Mouse (Mus musculus) spleen, postnatal 36 days (tissue): Measurements from ENCODE around the gene Cpsf3.

Source experiments
- DNase-seq, 2 experiments: peaks; one replicate each; pipeline ENCODE4 v3.0.0; 2022; ENCODE audit warnings: low spot score in 2 of 2, mixed read lengths in 1 of 2

The Cpsf3 gene

DNA sequence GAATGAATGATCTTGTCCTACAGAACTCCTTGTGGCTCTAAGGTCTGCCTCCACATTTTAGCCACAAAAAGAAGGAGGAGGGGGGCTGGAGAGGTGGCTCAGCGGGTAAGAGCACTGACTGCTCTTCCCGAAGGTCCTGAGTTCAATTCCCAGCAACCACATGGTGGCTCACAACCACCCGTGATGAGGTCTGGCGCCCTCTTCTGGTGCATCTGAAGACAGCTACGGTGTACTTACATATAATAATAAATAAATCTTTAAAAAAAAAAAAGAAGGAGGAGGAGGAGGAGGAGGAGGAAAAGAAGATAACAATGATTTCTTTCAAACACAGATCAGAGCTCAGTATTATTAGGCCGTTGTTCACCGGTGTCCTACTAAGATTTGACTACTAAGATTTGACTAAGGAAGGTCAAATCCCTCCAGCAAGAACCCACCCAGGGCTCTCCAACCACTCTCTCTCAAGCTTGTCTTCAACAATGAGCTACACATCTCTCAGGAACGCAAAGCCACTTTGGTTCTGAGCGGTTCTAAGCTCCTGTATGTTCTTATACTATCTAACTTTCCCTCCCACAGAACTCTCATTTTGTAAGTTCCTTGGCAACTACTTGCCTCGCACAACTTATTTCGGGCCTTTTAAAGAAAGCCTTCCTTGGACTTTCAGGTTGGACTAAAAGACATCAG, at the start of gene Cpsf3:
Cpsf3 (plus strand) TSS at position 631 of the 681 bp plus-strand sequence.
- no peak for DNase-seq

GRCm38 (mm10) chr12:21241965-21242364, 43.2 kb upstream of the Cpsf3 start:
- no peak for DNase-seq

GRCm38 (mm10) chr12:21244375-21244960, 40.7 kb upstream of the Cpsf3 start:
- no peak for DNase-seq

- no peak for DNase-seq
Measured at GRCm38 (mm10) chr12:21247711-21248392, 37.3 kb upstream of the Cpsf3 start.

GRCm38 (mm10) chr12:21260494-21261256, 24.5 kb upstream of the Cpsf3 start:
- DNase-seq, result no peak

DNA sequence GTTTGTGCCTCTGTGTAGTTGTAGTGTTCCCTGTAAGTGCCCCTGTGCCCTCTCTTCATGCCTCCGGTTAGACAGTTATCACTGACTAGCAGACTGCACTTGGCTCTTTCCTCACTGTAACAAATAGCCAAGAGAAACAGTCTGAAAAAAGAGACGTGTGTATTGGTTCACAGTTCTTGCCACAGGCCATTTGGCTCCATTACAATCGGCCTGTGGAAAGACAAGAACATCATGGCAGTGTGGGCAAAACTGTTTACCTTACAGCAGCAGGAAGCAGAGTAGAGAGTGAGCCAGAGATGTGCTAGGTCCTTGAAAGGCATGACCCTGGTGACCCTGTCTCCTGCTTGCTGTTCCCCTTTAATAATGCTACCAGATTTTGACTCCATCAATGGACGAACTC, 23.7 kb upstream of the Cpsf3 start:
- DNase-seq, result no peak

DNA sequence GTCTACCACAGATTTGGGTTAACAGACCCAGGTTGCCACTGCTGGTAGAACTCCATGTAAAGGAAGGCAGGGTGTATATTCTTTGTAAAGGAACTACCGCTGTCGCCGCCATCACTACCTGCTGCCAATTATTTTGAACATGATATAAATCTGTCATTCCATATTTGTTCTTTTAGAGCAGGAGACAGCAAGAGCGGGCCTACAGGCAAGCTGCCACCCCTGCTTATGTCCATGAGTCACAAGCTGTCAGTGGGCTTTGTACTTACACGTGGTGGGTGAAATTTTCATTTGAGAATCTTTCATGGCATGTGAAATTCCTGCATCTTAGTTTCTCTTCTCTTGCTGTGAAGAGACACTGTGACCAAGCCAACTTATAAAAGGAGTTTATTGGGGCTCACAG, 21.9 kb upstream of the Cpsf3 start:
- DNase-seq, result no peak

- no peak for DNase-seq
Measured at GRCm38 (mm10) chr12:21264241-21264640, 20.9 kb upstream of the Cpsf3 start.

GRCm38 (mm10) chr12:21264970-21265369, 20.2 kb upstream of the Cpsf3 start:
- no peak for DNase-seq

DNA sequence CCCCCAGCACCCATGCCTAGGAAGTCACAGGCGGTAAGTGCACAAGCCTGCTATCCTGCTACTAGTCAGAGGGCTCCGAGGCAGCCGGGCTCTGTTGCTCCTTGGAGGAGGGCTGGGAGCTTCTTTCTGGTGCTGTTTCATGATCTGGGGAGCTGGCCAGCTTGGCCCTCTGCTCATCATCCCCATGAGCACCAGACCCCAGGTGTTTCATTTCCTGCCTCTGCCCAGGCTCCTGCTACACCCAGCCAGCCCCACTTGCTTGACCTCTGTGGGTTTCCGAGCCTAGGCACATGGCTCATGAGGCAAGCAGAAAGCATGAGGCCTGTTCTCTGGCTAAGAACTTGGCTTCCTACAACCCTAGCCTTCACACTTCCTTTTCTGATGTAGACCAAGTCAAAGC, 19.7 kb upstream of the Cpsf3 start:
- no peak for DNase-seq

- peak; percentile 24 to 30 for DNase-seq
Measured at GRCm38 (mm10) chr12:21265946-21266783, 19.0 kb upstream of the Cpsf3 start.

DNA sequence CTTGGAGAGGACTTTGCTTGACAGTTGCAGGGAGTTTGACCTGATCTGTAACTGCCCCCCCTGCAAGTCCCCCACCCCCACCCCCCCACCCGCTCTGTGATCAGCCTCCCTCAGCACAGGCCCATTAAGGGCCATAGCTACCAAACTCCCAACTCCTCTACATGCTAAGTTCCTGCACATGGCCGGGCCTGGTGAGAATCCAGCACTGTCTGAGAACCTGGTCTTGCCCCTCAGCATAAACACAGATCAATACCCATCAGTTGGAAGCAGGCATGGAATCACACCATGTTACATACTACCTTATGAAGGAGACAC, 18.4 kb upstream of the Cpsf3 start:
- DNase-seq, result no peak

DNA sequence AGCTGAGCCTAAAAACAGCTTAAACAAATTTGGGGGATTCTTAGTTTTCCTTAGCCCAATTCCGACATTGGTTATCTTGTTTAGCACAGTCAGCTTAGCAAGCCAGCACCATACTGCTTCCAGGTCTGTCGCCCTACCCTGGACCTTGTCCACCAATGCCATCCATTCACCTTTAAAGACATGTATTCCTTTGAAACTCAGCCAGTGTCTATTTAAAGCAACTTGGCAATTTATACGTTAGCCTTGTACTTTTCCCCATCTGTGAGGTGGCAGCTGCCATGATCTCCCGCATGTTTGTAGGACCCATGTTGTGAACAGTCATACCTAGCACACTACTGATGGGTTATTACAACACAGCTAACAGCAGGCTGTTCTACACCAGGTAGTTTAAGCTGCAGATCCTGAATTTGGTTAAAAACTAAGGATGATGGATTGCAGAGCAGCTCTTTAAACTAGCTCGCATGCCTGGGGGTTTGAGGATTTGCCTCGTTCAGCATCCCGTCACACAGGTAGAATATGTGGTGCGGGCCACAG, 17.0 kb upstream of the Cpsf3 start:
- no peak for DNase-seq

DNA sequence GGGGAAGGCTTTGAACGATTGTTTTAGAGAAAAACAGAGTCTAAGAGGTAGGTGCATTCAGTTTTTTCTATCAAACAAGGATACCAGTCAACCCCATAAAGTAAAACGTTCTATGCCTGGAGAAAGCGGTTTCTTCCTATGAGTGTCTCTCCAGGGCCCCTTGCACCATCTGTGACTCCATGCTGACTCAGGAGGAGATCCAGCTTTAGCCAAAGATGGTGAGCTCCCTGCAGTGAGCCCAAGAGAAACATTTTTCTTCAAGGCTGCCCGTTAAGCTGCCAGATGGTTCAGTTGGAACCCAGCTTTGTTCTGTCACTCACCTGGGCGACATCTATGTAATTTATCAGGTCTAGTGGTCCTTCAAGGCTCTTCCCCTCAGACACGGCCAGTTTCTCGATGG, 10.7 kb upstream of the Cpsf3 start:
- no peak for DNase-seq

DNA sequence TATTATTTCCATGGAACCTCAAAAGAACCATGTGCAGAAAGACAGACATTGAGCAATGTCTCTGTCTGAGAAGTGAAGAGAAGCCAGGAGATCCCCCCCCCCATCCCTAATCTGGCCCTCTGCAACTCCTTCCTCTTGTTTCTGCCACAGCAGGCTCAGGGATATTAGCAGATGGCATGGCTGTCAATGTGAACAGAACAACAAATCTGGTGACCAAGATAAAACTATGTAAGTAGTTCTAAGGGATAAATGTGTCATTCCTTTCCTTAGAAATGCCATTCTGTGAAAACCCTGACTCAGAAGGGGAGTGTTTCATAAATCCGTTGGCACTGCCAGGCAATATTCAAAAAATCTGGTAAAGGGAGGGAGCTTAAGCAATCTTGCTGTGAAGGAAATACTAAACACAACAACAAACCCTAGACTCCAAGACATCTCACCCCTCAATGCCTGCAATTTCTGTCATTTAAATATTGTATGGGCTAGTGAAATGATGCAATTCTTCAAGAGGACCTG, 7.8 kb upstream of the Cpsf3 start:
- no peak for DNase-seq

GRCm38 (mm10) chr12:21285508-21286242, 484 bp downstream of the Cpsf3 start:
- no peak for DNase-seq

- DNase-seq, result peak; percentile 96 to 97
Measured at GRCm38 (mm10) chr12:21286243-21286622, 1.0 kb downstream of the Cpsf3 start, which contains the start of gene Itgb1bp1. TSS of gene Itgb1bp1 (minus strand) at chr12:21286284.

GRCm38 (mm10) chr12:21286712-21287650, 1.8 kb downstream of the Cpsf3 start:
- DNase-seq, result peak; percentile 64 to 72

- no peak for DNase-seq
Measured at GRCm38 (mm10) chr12:21288716-21289395, 3.7 kb downstream of the Cpsf3 start.
